Mouse (Mus musculus) megakaryocyte, embryonic 14.5 days (primary cell): ENCODE data around the gene Rnf103.

ENCODE experiments used
- FLI1 ChIP-seq: IDR thresholded peaks from 2 replicates; pipeline ENCODE4 v1.6.1; 2012; ENCODE audit warnings: low read length, inconsistent platforms, mixed read lengths
- GATA1 ChIP-seq: IDR thresholded peaks from 3 replicates; pipeline ENCODE4 v1.6.1; 2012; ENCODE audit warnings: mixed read lengths, low read length, inconsistent platforms, borderline replicate concordance

DNA sequence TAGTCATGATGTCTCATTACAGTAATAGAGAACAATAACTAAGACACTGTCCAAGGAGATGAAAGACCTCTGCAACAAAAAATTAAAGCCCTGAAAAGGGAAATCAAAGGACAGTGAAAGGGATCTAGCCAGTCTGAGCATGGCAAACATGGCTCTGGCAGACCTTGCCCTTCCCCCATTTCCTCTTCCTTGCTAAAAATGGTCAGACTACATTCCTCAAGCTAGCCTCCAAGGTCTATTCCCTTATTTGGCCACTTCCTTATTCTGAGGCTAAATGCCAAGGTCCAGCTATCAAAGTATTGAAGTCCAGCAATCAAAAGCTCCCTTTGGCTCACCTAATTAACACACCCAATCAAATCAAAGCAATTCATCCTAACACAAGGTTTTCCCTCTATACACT, 43.6 kb downstream of the Rnf103 start:
- no peak for TF ChIP-seq GATA1
- TF ChIP-seq FLI1, result no peak
